Mouse (Mus musculus) spleen, postnatal 14 days (tissue): ENCODE results near the gene Cpsf4.
"Not testable (repeated sequence)": the region's sequence is repeated elsewhere in the genome, so short reads cannot be mapped to it uniquely, and the experiment has no call there.

Experiments
- DNase-seq, 2 experiments: peaks; one replicate each; pipeline ENCODE4 v3.0.0; 2021 to 2022; ENCODE audit warnings: low spot score in 2 of 2

The Cpsf4 gene

GRCm38 (mm10) chr5:145166536-145167305 is at the start of gene Cpsf4, which contains the start of gene Ptcd1:
Gene Cpsf4 (plus strand): TSS chr5:145167213.
Gene Ptcd1 (minus strand): TSS chr5:145167108.
- DNase-seq: peak; percentile 98

GRCm38 (mm10) chr5:145118005-145118404 is 49.0 kb upstream of the Cpsf4 start:
- DNase-seq: no peak

GRCm38 (mm10) chr5:145118461-145118860 is 48.6 kb upstream of the Cpsf4 start:
- no peak for DNase-seq

- DNase-seq: no peak
Observed at GRCm38 (mm10) chr5:145119385-145119784, 47.6 kb upstream of the Cpsf4 start.

- DNase-seq: no peak
Observed at GRCm38 (mm10) chr5:145120921-145121320, 46.1 kb upstream of the Cpsf4 start.

GRCm38 (mm10) chr5:145123396-145123795 is 43.6 kb upstream of the Cpsf4 start:
- no peak for DNase-seq

GRCm38 (mm10) chr5:145126580-145126979 is 40.4 kb upstream of the Cpsf4 start:
- no peak for DNase-seq

- no peak for DNase-seq
Observed at GRCm38 (mm10) chr5:145129124-145129523, 37.9 kb upstream of the Cpsf4 start.

GRCm38 (mm10) chr5:145129773-145130172 is 37.2 kb upstream of the Cpsf4 start:
- DNase-seq: not testable (repeated sequence)

- DNase-seq: no peak
Observed at GRCm38 (mm10) chr5:145130191-145130590, 36.8 kb upstream of the Cpsf4 start.

GRCm38 (mm10) chr5:145130995-145131394 is 36.0 kb upstream of the Cpsf4 start:
- no peak for DNase-seq

GRCm38 (mm10) chr5:145133275-145133674 is 33.7 kb upstream of the Cpsf4 start:
- DNase-seq: not testable (repeated sequence)

GRCm38 (mm10) chr5:145138836-145139235 is 28.2 kb upstream of the Cpsf4 start:
- no peak for DNase-seq

- DNase-seq: peak; percentile 88 to 91
Observed at GRCm38 (mm10) chr5:145139571-145140519, 27.2 kb upstream of the Cpsf4 start, which contains the start of the genes Pdap1 and Bud31. Gene Pdap1 (minus strand): TSS chr5:145140238. Gene Bud31 (plus strand): TSS chr5:145140362.

- DNase-seq: peak in 1 of 2 experiments; percentile 30
Observed at GRCm38 (mm10) chr5:145140611-145141010, 26.4 kb upstream of the Cpsf4 start.

GRCm38 (mm10) chr5:145147748-145148147 is 19.3 kb upstream of the Cpsf4 start:
- DNase-seq: no peak

GRCm38 (mm10) chr5:145149294-145149693 is 17.7 kb upstream of the Cpsf4 start:
- DNase-seq: no peak

GRCm38 (mm10) chr5:145152690-145153089 is 14.3 kb upstream of the Cpsf4 start:
- DNase-seq: no peak

- DNase-seq: no peak
Observed at GRCm38 (mm10) chr5:145161361-145161760, 5.7 kb upstream of the Cpsf4 start.

- no peak for DNase-seq
Observed at GRCm38 (mm10) chr5:145164710-145165109, 2.3 kb upstream of the Cpsf4 start.

- no peak for DNase-seq
Observed at GRCm38 (mm10) chr5:145165184-145165583, 1.8 kb upstream of the Cpsf4 start.

GRCm38 (mm10) chr5:145167306-145167661 is 271 bp downstream of the Cpsf4 start:
- DNase-seq: no peak
